Mouse (Mus musculus) spleen, adult 2 months (tissue): ENCODE data around the gene Gm10665. TPM values are rescaled to one million over a fixed set of nuclear protein-coding genes. Genes with fewer than 3 reads are reported as not detected.
"Not testable (repeated sequence)": the region's sequence is repeated elsewhere in the genome, so short reads cannot be mapped to it uniquely, and the experiment has no call there.

Source experiments
- DNase-seq, 2 experiments: peaks; one replicate each; pipeline versions ENCODE4 v3.0.0 to v3.0.0-alpha.2; 2012 to 2021; ENCODE audit warnings: low spot score in 2 of 2, low read depth in 1 of 2
- H3K27ac ChIP-seq: fragments of 200-500 bp; 2 replicates; pipeline ENCODE4 v1.5.1; 2012; ENCODE audit warnings: low read length, inconsistent platforms; ENCODE audit not compliant: insufficient read depth
- H3K27me3 ChIP-seq: fragments of 200-500 bp; 2 replicates; pipeline ENCODE4 v1.6.1; 2012; ENCODE audit warnings: mild to moderate bottlenecking, moderate library complexity, low read length, inconsistent platforms; ENCODE audit not compliant: control insufficient read depth, insufficient read depth
- H3K36me3 ChIP-seq: fragments of 200-500 bp; 2 replicates; pipeline ENCODE4 v1.6.1; 2012; ENCODE audit warnings: mild to moderate bottlenecking, low read length, inconsistent platforms; ENCODE audit not compliant: control insufficient read depth, insufficient read depth
- H3K4me1 ChIP-seq: fragments of 200-500 bp; 2 replicates; pipeline ENCODE4 v1.6.1; 2011; ENCODE audit warnings: inconsistent platforms; ENCODE audit not compliant: control insufficient read depth, insufficient read depth, insufficient read length
- H3K4me3 ChIP-seq: fragments of 200-500 bp; 2 replicates; pipeline ENCODE4 v1.5.1; 2011; ENCODE audit warnings: mild to moderate bottlenecking, inconsistent platforms; ENCODE audit not compliant: insufficient read depth, insufficient read length; ENCODE audit errors: extremely low read depth
- WGBS: fragments of 180-500 bp; shearing (Covaris S2); methylation state at CpG from one replicate; pipeline ENCODE4 v1.1.7; 2018; 5-methylcytosine and 5-hydroxymethylcytosine counted together
- polyA plus RNA-seq: library from polyadenylated mRNA; depleted of rRNA; stranded (reverse); fragments of >200 nt; gene quantifications from 2 replicates; pipeline ENCODE4 v1.2.3, GENCODE M21; 2012; rRNA removed

Gene Gm10665
- polyA plus RNA-seq, result not detected in 2 replicates

DNA sequence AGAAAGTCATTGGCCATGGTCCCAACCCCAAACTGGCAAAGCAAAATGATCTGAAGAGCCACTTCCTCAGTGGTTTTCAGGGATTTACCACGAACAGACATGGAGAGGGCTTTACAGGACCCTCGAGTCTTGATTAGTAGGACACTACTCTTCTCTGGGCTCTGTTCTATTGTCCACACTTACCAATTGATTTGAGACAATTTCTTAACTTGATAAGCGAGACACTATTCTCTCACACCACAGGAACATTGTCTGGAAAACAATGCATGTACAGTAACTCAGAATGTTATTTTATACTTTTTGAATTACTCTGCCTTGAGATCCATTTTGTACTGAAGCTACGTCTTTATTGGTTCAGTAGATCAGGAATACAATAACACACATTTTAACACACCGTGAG, at the start of gene Gm10665:
Gene Gm10665, minus strand, starts transcription at position 101 of the 400 bp plus-strand sequence.
- not testable (repeated sequence) for H3K36me3 ChIP-seq, H3K27me3 ChIP-seq, DNase-seq, H3K4me1 ChIP-seq, H3K4me3 ChIP-seq, H3K27ac ChIP-seq
- WGBS, result no CpG with 5 or more reads among the region's 5 CpGs

DNA sequence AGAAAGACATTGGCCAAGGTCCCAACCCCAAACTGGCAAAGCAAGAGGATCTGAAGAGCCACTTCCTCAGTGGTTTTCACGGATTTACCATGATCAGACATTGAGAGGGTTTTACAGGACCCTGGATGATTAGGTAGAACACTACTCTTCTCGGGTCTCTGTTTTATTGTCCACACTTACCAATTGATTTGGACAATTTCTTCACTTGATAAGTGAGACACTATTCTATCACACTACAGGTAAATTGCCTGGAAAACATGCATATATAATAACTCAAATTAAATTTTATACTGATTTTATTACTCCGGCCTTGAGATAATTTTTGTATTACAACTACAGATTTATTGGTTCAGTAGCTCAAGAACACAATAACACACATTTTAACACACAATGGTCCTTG, 35.7 kb upstream of the Gm10665 start, which contains the start of gene Vmn1r151:
Gene Vmn1r151, minus strand, starts transcription at position 101 of the 400 bp plus-strand sequence.
- not testable (repeated sequence) for DNase-seq, H3K27ac ChIP-seq, H3K4me1 ChIP-seq, H3K4me3 ChIP-seq, H3K27me3 ChIP-seq, H3K36me3 ChIP-seq
- 56% methylated on average over 2 of the region's 3 CpGs for WGBS

DNA sequence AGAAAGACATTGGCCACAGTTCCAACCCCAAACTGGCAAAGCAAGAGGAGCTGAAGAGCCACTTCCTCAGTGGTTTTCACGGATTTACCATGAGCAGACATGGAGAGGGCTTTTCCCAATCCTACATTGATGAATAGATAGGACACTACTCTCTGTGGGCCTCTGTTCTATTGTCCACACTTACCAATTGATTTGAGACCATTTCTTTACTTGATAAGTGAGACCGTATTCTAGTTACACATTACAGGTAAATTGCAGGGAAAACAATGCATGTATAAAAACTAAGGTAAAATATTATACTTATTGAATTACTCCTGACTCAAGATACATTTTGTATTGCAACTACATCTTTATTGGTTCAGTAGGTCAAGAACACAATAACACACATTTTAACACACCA, 25.7 kb downstream of the Gm10665 start, which contains the start of gene Vmn1r149:
Gene Vmn1r149, minus strand, starts transcription at position 101 of the 400 bp plus-strand sequence.
- H3K27ac ChIP-seq, H3K4me3 ChIP-seq, H3K36me3 ChIP-seq, H3K4me1 ChIP-seq, H3K27me3 ChIP-seq, DNase-seq: not testable (repeated sequence)
- no CpG with 5 or more reads among the region's 2 CpGs for WGBS

DNA sequence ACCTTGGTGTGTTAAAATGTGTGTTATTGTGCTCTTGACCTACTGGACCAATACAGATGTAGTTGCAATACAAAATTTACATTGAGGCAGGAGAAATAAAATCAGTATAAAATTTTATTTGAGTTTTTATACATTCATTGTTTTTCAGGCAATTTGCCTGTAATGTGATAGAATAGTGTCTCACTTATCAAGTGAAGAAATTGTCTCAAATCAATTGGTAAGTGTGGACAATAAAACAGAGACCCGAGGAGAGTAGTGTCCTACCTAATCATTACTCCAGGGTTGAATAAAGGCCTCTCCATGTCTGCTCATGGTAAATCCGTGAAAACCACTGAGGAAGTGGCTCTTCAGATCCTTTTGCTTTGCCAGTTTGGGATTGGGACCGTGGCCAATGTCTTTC, 50.6 kb downstream of the Gm10665 start, which contains the start of gene Vmn1r148:
Gene Vmn1r148, plus strand, starts transcription at position 301 of the 400 bp plus-strand sequence.
- no CpG with 5 or more reads among the region's 3 CpGs for WGBS
- not testable (repeated sequence) for DNase-seq, H3K27me3 ChIP-seq, H3K27ac ChIP-seq, H3K4me3 ChIP-seq, H3K36me3 ChIP-seq, H3K4me1 ChIP-seq

Other genes starting within 250 kb of the Gm10665 start
- gene Gm8453, start 234.6 kb downstream of the Gm10665 start, polyA plus RNA-seq, result not detected in 2 replicates
- gene Gm4187, start 134.4 kb downstream of the Gm10665 start, polyA plus RNA-seq, result not detected in 2 replicates
- not detected in 2 replicates for gene Gm8660, start 93.0 kb downstream of the Gm10665 start, polyA plus RNA-seq
- not detected in 2 replicates for gene Vmn1r148, start 50.5 kb downstream of the Gm10665 start, polyA plus RNA-seq
- not detected in 2 replicates for gene Vmn1r149, start 25.8 kb downstream of the Gm10665 start, polyA plus RNA-seq
- not detected in 2 replicates for gene Vmn1r151, start 35.6 kb upstream of the Gm10665 start, polyA plus RNA-seq
- gene Vmn1r152, start 58.9 kb upstream of the Gm10665 start, polyA plus RNA-seq, result not detected in 2 replicates
- not detected in 2 replicates for gene Gm8677, start 70.8 kb upstream of the Gm10665 start, polyA plus RNA-seq
- gene Gm4201, start 101.3 kb upstream of the Gm10665 start, polyA plus RNA-seq, result not detected in 2 replicates
- not detected in 2 replicates for gene Gm4565, start 124.1 kb upstream of the Gm10665 start, polyA plus RNA-seq
- gene Vmn1r155, start 193.9 kb upstream of the Gm10665 start, polyA plus RNA-seq, result not detected in 2 replicates
- gene Gm8693, start 228.2 kb upstream of the Gm10665 start, polyA plus RNA-seq, result not detected in 2 replicates